Mouse (Mus musculus) liver, postnatal 0 days (tissue): ENCODE results near the gene Msi1. TPM values are rescaled to one million over a fixed set of nuclear protein-coding genes. Genes with fewer than 3 reads are reported as not detected.
"Not testable (repeated sequence)": the region's sequence is repeated elsewhere in the genome, so short reads cannot be mapped to it uniquely, and the experiment has no call there.

Source experiments
- ATAC-seq: fragments of 200-750 bp; cut with Nextera tagmentation; 2 replicates; pipeline ENCODE4 v1.8.0; 2017; ENCODE audit warnings: mild to moderate bottlenecking, moderate library complexity
- DNase-seq: peaks from one replicate; pipeline ENCODE4 v3.0.0-alpha.2; 2016
- H3K27ac ChIP-seq: fragments of 300-500 bp; sonication (generic); 2 replicates; pipeline ENCODE4 v1.5.1; 2014; ENCODE audit warnings: antibody characterized with exemption, moderate library complexity, mild to moderate bottlenecking, low read depth
- H3K27me3 ChIP-seq: fragments of 300-500 bp; sonication (generic); 2 replicates; pipeline ENCODE4 v1.6.1; 2014; ENCODE audit warnings: low read length, control low read depth, mixed read lengths; ENCODE audit not compliant: insufficient read depth
- H3K36me3 ChIP-seq: fragments of 300-500 bp; sonication (generic); replicated peaks from 2 replicates; pipeline ENCODE4 v1.6.1; 2014; ENCODE audit warnings: mild to moderate bottlenecking, control low read depth, low read length, moderate library complexity, mixed read lengths; ENCODE audit not compliant: insufficient read depth
- H3K4me1 ChIP-seq: fragments of 300-500 bp; sonication (generic); 2 replicates; pipeline ENCODE4 v1.6.1; 2014; ENCODE audit warnings: antibody characterized with exemption, mild to moderate bottlenecking, control low read depth; ENCODE audit not compliant: insufficient read depth
- H3K4me2 ChIP-seq: fragments of 300-500 bp; sonication (generic); 2 replicates; pipeline ENCODE4 v1.6.1; 2014; ENCODE audit warnings: low read depth, mild to moderate bottlenecking, low read length, moderate library complexity, mixed read lengths
- H3K4me3 ChIP-seq: fragments of 300-500 bp; sonication (generic); 2 replicates; pipeline ENCODE4 v1.5.1; 2014; ENCODE audit warnings: low read depth, low read length
- H3K9ac ChIP-seq: fragments of 300-500 bp; sonication (generic); replicated peaks from 2 replicates; pipeline ENCODE4 v1.6.1; 2014; ENCODE audit warnings: mild to moderate bottlenecking, moderate library complexity
- H3K9me3 ChIP-seq: fragments of 300-500 bp; sonication (generic); 2 replicates; pipeline ENCODE4 v1.6.1; 2016; ENCODE audit warnings: mild to moderate bottlenecking, control low read depth, low read length, mixed read lengths
- CTCF ChIP-seq: sonication (generic); IDR thresholded peaks from 2 replicates; pipeline ENCODE4 v1.5.1; 2016; ENCODE audit warnings: antibody characterized with exemption, low read depth
- EP300 ChIP-seq: IDR thresholded peaks from 2 replicates; pipeline ENCODE4 v1.6.1; 2016; ENCODE audit warnings: antibody characterized with exemption, low read depth, mild to moderate bottlenecking
- WGBS: fragments of 180-500 bp; shearing (Covaris S2); extraction: QIAGEN DNeasy Blood & Tissue Kit; methylation state at CpG from one replicate; pipeline ENCODE4 v1.1.7; 2014; ENCODE audit not compliant: insufficient replicate concordance; 5-methylcytosine and 5-hydroxymethylcytosine counted together
- polyA plus RNA-seq: library from polyadenylated mRNA; unstranded; fragments of >200 nt; fragmentation: Nextera tagmentation; extraction: Ambion mirVana; gene quantifications from 2 replicates; pipeline ENCODE4 v1.2.1, GENCODE M21; 2015

Gene Msi1
- polyA plus RNA-seq, 1 experiment from 2014 or later, result 0.15 TPM

- 0 out of 2 replicates have a peak overlapping the region, but pooled peaks have one; percentile 16 for H3K4me3 ChIP-seq
- H3K27me3 ChIP-seq, result no peaks in the 10 kb centered on the region
- DNase-seq, result no peak
- no peak for ATAC-seq
- peak overlapping the region; percentile 77 for H3K4me2 ChIP-seq
- H3K36me3 ChIP-seq, result no peaks in the 10 kb centered on the region
- WGBS, result 8% methylated on average over 8 of the region's 8 CpGs
- H3K9ac ChIP-seq, result peak overlapping the region; percentile 42; the same call in 1 of the 2 replicates
- TF ChIP-seq EP300 (no peak), CTCF (no peak)
- H3K4me1 ChIP-seq, result peaks cover 25% of the 10 kb centered on the region
- peak overlapping the region; percentile 100 for H3K27ac ChIP-seq
- H3K9me3 ChIP-seq, result no peaks in the 10 kb centered on the region
Observed at GRCm38 (mm10) chr5:115490638-115491000, 61.2 kb downstream of the Msi1 start.

- TF ChIP-seq EP300 (no peak), CTCF (0 out of 2 replicates have a peak, but pooled peaks have one; percentile 12)
- Histone ChIP-seq H3K9me3 (no peaks in the 10 kb centered on the region), H3K27ac (peak overlapping the region; percentile 100), H3K27me3 (no peaks in the 10 kb centered on the region), H3K4me2 (peak overlapping the region; percentile 77), H3K36me3 (no peaks in the 10 kb centered on the region), H3K4me1 (peaks cover 25% of the 10 kb centered on the region), H3K4me3 (no peak overlapping the region), H3K9ac (peak overlapping the region; percentile 42)
- WGBS, result 30% methylated on average over 5 of the region's 5 CpGs
- no peak for ATAC-seq
- no peak for DNase-seq
Observed at GRCm38 (mm10) chr5:115491076-115491475, 61.7 kb downstream of the Msi1 start.

- peak; percentile 76 for DNase-seq
- Histone ChIP-seq H3K27ac (peak overlapping the region; percentile 100; the same call in 1 of the 2 replicates), H3K9me3 (no peaks in the 10 kb centered on the region), H3K4me3 (peak overlapping the region; percentile 26), H3K27me3 (no peaks in the 10 kb centered on the region), H3K36me3 (no peaks in the 10 kb centered on the region), H3K9ac (peak overlapping the region; percentile 28), H3K4me1 (peaks cover 25% of the 10 kb centered on the region), H3K4me2 (peak overlapping the region; percentile 77)
- WGBS, result 5% methylated on average over 28 of the region's 28 CpGs
- no peak for TF ChIP-seq EP300
- 0 out of 2 replicates have a peak, but pooled peaks have one; percentile 2 for TF ChIP-seq CTCF
- ATAC-seq, result peak; percentile 26
Observed at GRCm38 (mm10) chr5:115491771-115492322, 62.4 kb downstream of the Msi1 start.

- DNase-seq, result no peak
- WGBS, result 58% methylated on average over 6 of the region's 6 CpGs
Observed at GRCm38 (mm10) chr5:115492711-115493335, 63.4 kb downstream of the Msi1 start.

GRCm38 (mm10) chr5:115493441-115493840 lies 64.0 kb downstream of the Msi1 start:
- 69% methylated on average over 5 of the region's 5 CpGs for WGBS
- TF ChIP-seq EP300, result no peak
- no peak for TF ChIP-seq CTCF
- H3K9me3 ChIP-seq, result no peaks in the 10 kb centered on the region
- H3K4me1 ChIP-seq, result peaks cover 23% of the 10 kb centered on the region
- no peaks in the 10 kb centered on the region for H3K27me3 ChIP-seq
- no peak overlapping the region for H3K9ac ChIP-seq
- no peak overlapping the region for H3K4me3 ChIP-seq
- H3K27ac ChIP-seq, result no peak overlapping the region
- H3K36me3 ChIP-seq, result no peaks in the 10 kb centered on the region
- H3K4me2 ChIP-seq, result no peak overlapping the region
- DNase-seq (no peak), ATAC-seq (no peak)

More at GRCm38 (mm10) chr5:115492711-115493335, 63.4 kb downstream of the Msi1 start:
- Histone ChIP-seq H3K27me3 (no peaks in the 10 kb centered on the region), H3K9ac (no peak overlapping the region), H3K4me1 (peaks cover 25% of the 10 kb centered on the region), H3K4me2 (no peak overlapping the region), H3K27ac (no peak overlapping the region), H3K36me3 (no peaks in the 10 kb centered on the region), H3K9me3 (no peaks in the 10 kb centered on the region), H3K4me3 (no peak overlapping the region)
- no peak for ATAC-seq
- no peak for TF ChIP-seq EP300
- TF ChIP-seq CTCF, result no peak

- not testable (repeated sequence) for H3K36me3 ChIP-seq, DNase-seq, H3K4me3 ChIP-seq, H3K27me3 ChIP-seq, H3K27ac ChIP-seq, H3K9me3 ChIP-seq, ATAC-seq, H3K9ac ChIP-seq, H3K4me2 ChIP-seq
- H3K4me1 ChIP-seq, result peaks cover 17% of the 10 kb centered on the region
- 82% methylated on average over 3 of the region's 3 CpGs for WGBS
Observed at GRCm38 (mm10) chr5:115495618-115496017, 66.2 kb downstream of the Msi1 start.
